Mouse (Mus musculus) ES-Bruce4 (cell line): Measurements from ENCODE around the gene Myh7.

ENCODE experiments used
- CTCF ChIP-seq: IDR thresholded peaks from one replicate; pipeline ENCODE4 v1.8.1; 2011; ENCODE audit warnings: low read depth, low read length
- EP300 ChIP-seq: IDR thresholded peaks from 2 replicates; pipeline ENCODE4 v1.6.1; 2011; ENCODE audit warnings: low read depth, low read length; ENCODE audit not compliant: insufficient read depth

GRCm38 (mm10) chr14:54994869-54995186, 402 bp upstream of the Myh7 start:
- TF ChIP-seq EP300 (no peak), CTCF (no peak)
